Mouse (Mus musculus) duodenum, adult 2 months (tissue): ENCODE data around the gene AW146154. TPM values are rescaled to one million over a fixed set of nuclear protein-coding genes. Genes with fewer than 3 reads are reported as not detected.

ENCODE experiments used
- polyA plus RNA-seq: library from polyadenylated mRNA; depleted of rRNA; stranded (reverse); fragments of >200 nt; gene quantifications from 2 replicates; pipeline ENCODE4 v1.2.3, GENCODE M21; 2012; ENCODE audit warnings: low replicate concordance; rRNA removed

AW146154 gene
- polyA plus RNA-seq: 0.77 and 1.1 TPM in 2 replicates

GRCm38 (mm10) chr7:41499389-41500049, at the start of gene AW146154, which contains the start of gene Gm20449:
Gene AW146154, minus strand, starts transcription at chr7:41499890.
Gene Gm20449, minus strand, starts transcription at chr7:41499417.

GRCm38 (mm10) chr7:41448596-41448995, 51.1 kb downstream of the AW146154 start, which contains the start of gene Vmn2r57:
Gene Vmn2r57, minus strand, starts transcription at chr7:41448696.

Other genes with a start within 250 kb of the AW146154 start
- 0.67 and 1.2 TPM in 2 replicates for gene AI987944, start 106.5 kb downstream of the AW146154 start, polyA plus RNA-seq
- not detected in 2 replicates for gene Vmn2r57, start 51.2 kb downstream of the AW146154 start, polyA plus RNA-seq
- not detected in 2 replicates for gene Gm20449, start 473 bp downstream of the AW146154 start, polyA plus RNA-seq
- not detected in 2 replicates for gene Gm6871, start 73.8 kb upstream of the AW146154 start, polyA plus RNA-seq
- 0.43 and 0.57 TPM in 2 replicates for gene 2610021A01Rik, start 99.3 kb upstream of the AW146154 start, polyA plus RNA-seq
- 0.02 and 0.05 TPM in 2 replicates for gene Zfp788, start 133.3 kb upstream of the AW146154 start, polyA plus RNA-seq